Mouse (Mus musculus) heart, postnatal 25 days (tissue): Measurements from ENCODE around the gene Foxj2. TPM values are rescaled to one million over a fixed set of nuclear protein-coding genes. Genes with fewer than 3 reads are reported as not detected.

ENCODE experiments used
- DNase-seq: peaks from one replicate; pipeline ENCODE4 v3.0.0; 2022; ENCODE audit warnings: low spot score
- intact Hi-C: fragments of 180-260 bp; cut with DNase I; formaldehyde crosslinking; loops from one replicate; pipeline ENCODE4 v1.15.1; 2025
- total RNA-seq, 2 experiments: library from RNA; stranded (reverse); gene quantifications; 2 replicates each; pipeline ENCODE4 v1.2.3; 2021

Foxj2 gene
- total RNA-seq, 2 experiments from 2014 or later = 31.8 to 37.0 TPM

- no peak for DNase-seq
- intact Hi-C loops = loop anchor here (1.0 to 10.0 kb wide), 4 partner anchors 7 to 477 kb away; partner anchors contain the start of gene Foxj2
Measured at GRCm38 (mm10) chr6:122811771-122812600, 7.7 kb upstream of the Foxj2 start.

DNA sequence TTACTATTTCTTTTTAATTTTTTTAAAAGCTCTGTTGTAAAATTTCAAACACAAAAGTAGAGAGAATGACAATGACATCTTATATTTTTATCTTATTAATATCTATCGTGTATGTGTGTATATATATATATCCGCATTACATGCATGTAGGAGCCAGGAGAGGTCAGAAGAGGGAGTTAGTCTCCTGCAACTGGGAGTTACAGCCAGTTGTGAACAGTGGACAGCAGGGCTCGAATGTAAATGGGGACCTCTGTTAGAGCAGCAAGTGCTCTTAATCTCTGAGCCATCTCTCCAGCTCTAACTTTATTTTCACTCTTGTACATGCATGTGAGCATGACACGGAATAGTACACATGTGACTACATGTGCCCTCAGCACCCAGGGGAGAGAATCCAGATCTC, 7.0 kb upstream of the Foxj2 start:
- intact Hi-C loops = loop anchor here (10.0 kb wide), 1 partner anchor 478 kb away; no protein-coding TSS in a partner anchor
- DNase-seq = no peak

DNA sequence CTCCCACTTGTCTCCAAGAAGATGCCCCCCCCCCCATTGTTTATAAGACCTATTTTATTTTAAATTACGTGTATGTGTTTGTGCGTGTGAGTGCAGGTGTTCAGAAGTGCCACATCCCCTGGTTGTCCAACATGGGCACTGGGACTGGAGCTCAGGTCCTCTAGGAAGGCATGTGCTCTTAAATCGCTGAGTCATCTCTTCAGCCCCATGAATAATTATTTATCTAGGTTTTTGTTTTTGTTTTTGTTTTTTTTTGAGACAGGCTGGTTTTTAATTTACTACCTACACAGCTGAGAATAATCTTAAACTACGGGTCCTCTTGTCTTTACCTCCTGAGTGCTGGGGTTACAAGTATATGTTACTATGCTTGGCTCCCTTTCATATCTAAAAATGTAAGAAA, 6.1 kb upstream of the Foxj2 start:
- intact Hi-C loops = loop anchor here (10.0 kb wide), 1 partner anchor 479 kb away; no protein-coding TSS in a partner anchor
- DNase-seq = no peak

DNA sequence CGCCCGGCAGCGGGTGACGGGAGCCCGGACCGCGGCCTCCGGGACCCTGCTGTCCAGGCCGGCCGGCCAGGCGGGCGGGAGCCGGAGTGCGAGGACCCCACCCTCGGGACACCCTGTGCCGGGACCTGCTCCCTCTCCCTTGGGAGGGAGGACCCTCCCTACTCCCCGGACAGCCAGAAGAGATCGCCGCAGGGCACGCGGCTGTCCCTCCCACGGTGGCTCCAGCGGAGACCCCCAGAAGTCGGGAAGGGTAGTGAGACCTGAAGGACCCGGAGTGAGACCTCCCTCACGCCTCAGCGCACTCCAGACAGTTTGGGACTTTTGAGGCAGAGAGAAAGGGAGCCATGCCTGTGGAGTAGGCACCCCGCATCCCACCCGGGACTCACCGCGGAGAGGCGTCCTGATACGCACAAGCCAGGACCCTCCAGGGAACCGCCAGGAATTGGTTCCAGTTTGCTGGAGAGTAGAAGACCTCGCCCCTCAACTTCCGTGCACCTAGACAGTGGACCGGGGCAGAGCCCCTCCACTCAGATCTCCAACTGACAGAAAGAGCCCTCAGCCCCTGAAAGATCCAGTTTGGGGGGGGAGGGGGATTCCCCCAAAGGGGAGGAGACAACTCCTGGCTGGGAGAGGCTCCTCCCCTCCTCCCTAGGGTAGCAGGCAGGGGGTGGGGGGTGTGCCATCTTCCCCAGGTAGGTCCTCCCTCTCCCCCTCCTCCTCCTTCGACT, 521 bp downstream of the Foxj2 start:
- no peak for DNase-seq
- intact Hi-C loops = no loop called here

GRCm38 (mm10) chr6:122820799-122821650, 1.3 kb downstream of the Foxj2 start:
- no peak for DNase-seq
- intact Hi-C loops = no loop called here

GRCm38 (mm10) chr6:122821822-122822221, 2.1 kb downstream of the Foxj2 start:
- no peak for DNase-seq
- intact Hi-C loops = no loop called here

DNA sequence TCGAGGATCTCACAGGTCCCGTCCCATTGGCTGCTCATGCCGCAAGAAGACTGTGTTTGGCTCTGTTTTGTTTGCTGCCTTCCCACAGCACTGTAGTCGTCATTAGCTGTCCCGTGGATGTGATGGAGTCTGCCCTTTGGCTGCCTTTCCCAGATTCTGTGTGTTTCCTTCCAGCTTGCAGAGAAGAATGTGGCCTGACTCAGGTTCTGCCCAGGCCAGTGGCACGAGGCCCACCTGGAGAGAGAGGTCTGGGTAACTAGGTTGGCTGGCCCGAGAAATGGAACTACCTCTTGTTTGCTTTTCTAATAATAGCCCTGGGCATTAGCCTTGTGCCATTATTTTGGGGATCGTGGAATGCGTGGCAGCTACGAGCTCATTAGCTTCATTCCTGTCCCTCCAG, 4.4 kb downstream of the Foxj2 start:
- intact Hi-C loops = no loop called here
- peak; percentile 48 for DNase-seq

GRCm38 (mm10) chr6:122825166-122825565, 5.5 kb downstream of the Foxj2 start:
- intact Hi-C loops = no loop called here
- no peak for DNase-seq

DNA sequence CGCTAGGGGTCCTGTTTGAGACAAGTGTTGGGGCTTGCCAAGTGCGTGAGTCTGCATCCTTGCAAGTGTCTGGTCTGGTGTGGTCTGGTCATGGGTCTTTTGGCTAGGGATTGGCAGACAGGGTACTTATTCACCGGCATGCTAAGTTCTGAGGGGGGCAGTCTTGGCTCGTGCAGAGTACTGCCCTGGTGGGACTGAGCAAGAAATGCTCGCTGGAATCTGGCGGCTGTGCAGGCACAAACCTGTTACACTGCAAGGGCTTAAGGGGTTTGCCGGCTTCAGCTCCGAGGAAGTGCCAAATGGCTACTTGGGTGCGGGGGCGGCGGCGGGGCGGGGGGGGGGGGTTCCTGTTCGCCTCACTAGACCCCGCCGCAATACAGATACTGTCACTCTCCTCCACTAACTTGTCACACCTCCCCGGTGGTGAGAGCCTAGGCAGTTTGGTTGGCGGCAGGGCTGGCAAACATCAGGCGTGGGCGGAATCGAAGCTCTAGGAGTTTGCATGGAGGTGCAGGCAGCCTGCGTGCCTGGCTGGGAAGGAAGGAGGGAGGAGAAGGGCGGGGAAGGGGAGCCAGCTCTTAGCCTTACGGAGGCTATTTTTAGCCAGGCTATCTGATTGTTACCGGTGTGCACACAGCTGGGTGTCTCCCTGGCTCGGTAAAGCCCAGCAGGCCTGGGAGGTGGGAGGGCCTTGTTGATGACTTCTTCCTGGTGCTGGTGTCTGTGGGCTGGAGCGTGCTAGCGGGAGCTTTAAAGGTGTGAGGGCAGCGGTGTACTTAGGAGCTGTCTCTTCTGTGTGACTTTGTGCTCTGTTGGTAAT, 6.4 kb downstream of the Foxj2 start:
- intact Hi-C loops = loop anchor here (2.0 kb wide), 1 partner anchor 15 kb away; no protein-coding TSS in a partner anchor
- DNase-seq = peak; percentile 54

DNA sequence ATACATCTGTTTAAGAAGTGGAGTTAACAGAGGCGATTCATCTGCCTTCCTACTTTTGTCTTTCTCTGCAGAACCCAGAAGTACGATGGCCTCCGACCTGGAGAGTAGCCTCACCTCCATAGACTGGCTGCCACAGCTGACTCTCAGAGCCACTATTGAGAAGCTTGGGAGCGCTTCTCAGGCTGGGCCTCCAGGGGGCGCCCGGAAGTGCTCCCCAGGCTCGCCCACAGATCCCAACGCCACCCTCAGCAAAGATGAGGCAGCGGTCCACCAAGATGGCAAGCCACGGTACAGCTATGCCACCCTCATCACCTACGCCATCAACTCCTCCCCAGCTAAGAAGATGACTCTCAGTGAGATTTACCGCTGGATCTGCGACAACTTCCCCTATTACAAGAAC, 8.4 kb downstream of the Foxj2 start:
- DNase-seq = no peak
- intact Hi-C loops = no loop called here

DNA sequence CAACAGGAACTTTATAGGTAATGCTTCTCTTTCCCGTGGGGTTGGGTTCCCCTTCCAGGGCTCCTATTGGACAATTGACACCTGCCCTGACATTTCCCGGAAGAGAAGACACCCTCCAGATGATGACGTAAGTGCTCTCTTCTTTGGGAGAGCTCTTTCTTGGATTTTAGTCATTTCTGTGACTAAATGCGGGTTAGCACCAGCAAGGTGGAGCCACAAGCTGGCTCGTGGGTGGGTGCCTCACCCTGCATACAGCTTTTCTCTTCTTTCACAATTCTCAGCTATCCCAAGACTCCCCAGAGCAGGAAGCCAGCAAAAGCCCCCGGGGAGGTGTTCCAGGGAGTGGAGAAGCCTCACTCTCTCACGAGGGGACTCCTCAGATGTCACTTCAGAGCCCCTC, 13.2 kb downstream of the Foxj2 start:
- DNase-seq = no peak
- intact Hi-C loops = loop anchor here (5.0 kb wide), 1 partner anchor 39 kb away; the partner anchor contains the start of gene Necap1

DNA sequence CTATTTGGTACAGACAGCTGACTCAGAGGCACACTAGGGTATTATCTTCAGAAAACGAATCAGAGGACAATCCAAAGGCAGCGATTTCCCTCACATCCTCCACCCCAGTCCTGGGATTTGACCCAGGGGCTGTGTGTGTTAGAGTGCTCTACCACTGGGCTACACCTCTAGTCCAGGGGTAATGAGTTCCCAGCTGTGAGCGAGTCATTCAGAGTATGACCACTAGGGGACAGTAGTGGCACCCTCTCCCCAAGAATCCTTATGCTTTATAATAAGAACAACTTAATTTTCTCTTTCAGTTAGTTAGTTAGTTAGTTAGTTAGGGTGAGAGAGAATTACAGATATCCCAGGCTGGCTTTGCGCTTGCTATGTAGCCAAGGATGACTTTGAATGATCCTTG, 14.7 kb downstream of the Foxj2 start:
- DNase-seq = no peak
- intact Hi-C loops = loop anchor here (5.0 kb wide), 1 partner anchor 38 kb away; the partner anchor contains the start of gene Necap1

GRCm38 (mm10) chr6:122836974-122837373, 17.3 kb downstream of the Foxj2 start:
- intact Hi-C loops = loop anchor here (5.0 kb wide), 1 partner anchor 35 kb away; the partner anchor contains the start of gene Slc2a3
- no peak for DNase-seq

GRCm38 (mm10) chr6:122837539-122837938, 17.8 kb downstream of the Foxj2 start:
- intact Hi-C loops = loop anchor here (5.0 kb wide), 1 partner anchor 35 kb away; the partner anchor contains the start of gene Slc2a3
- DNase-seq = no peak

DNA sequence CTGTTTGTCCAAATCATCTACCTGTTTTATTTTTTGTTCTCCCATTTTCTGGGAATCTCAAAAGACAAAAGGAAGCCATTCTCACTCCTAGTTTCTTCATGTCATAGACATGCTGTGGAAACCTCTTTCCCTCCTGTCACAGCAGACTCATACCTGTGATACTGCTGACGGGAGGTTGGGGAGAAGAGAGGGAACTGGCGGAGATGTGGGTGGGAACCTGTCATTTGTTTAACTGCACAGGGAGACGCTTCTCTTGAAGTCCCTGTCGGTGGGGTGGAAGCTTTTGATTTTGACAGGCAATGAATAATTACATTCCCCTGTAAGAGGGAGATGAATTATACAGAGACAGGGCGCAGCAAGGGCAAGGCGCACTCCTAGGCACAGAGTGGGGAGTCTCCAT, 24.0 kb downstream of the Foxj2 start:
- intact Hi-C loops = no loop called here
- DNase-seq = no peak

- no peak for DNase-seq
Measured at GRCm38 (mm10) chr6:122852696-122853095, 33.0 kb downstream of the Foxj2 start.

GRCm38 (mm10) chr6:122854552-122854951, 34.8 kb downstream of the Foxj2 start:
- intact Hi-C loops = no loop called here
- DNase-seq = no peak

More at GRCm38 (mm10) chr6:122852696-122853095, 33.0 kb downstream of the Foxj2 start:
- intact Hi-C loops = no loop called here

GRCm38 (mm10) chr6:122855955-122856354, 36.2 kb downstream of the Foxj2 start, which contains the start of gene C3ar1:
TSS of gene C3ar1 (minus strand) at chr6:122856161.
- intact Hi-C loops = no loop called here
- no peak for DNase-seq

- intact Hi-C loops = no loop called here
Measured at GRCm38 (mm10) chr6:122862434-122862833, 42.7 kb downstream of the Foxj2 start.

More at GRCm38 (mm10) chr6:122862434-122862833, 42.7 kb downstream of the Foxj2 start:
- no peak for DNase-seq
